Mouse (Mus musculus) Patski (cell line): Measurements from ENCODE around the gene Psma7. TPM values are rescaled to one million over a fixed set of nuclear protein-coding genes. Genes with fewer than 3 reads are reported as not detected.

Experiments
- ATAC-seq: fragments of 100-300 bp; one replicate; pipeline ENCODE4 v1.8.0; 2021
- CTCF ChIA-PET: fragments of 350-600 bp; sonication (Branson Sonifier 250); formaldehyde crosslinking; loops from one replicate; lab custom pipeline; 2022; ENCODE audit warnings: inconsistent platforms; lab: Charles Lee
- POLR2A ChIA-PET: fragments of 350-600 bp; sonication (Branson Sonifier 250); formaldehyde crosslinking; loops from one replicate; lab custom pipeline; 2022; ENCODE audit warnings: antibody characterized with exemption, inconsistent platforms; lab: Charles Lee
- DNase-seq: peaks from one replicate; pipeline ENCODE4 v3.0.0-alpha.2; 2011; ENCODE audit warnings: low read depth, low spot score
- H3K27me3 ChIP-seq: fragments of 371-371 bp; one replicate; pipeline ENCODE4 v1.5.1; 2021
- CTCF ChIP-seq: fragments of 100-300 bp; IDR thresholded peaks from one replicate; pipeline ENCODE4 v1.5.1; 2021
- in situ Hi-C: fragments of 300-500 bp; cut with MboI; formaldehyde crosslinking; loops from 3 replicates; pipeline ENCODE4 v1.11.1; 2018; ENCODE audit warnings: low pct_unique_long_range_greater_than_20kb, mixed read lengths
- polyA plus RNA-seq: library from polyadenylated mRNA; unstranded; gene quantifications from one replicate; pipeline ENCODE4 v1.2.3, GENCODE M21; 2021

The Psma7 gene
- polyA plus RNA-seq, 1 experiment from 2014 or later = 316 TPM

- ATAC-seq = no peak
- in situ Hi-C loops = no loop called here
- no peak for DNase-seq
- ChIA-PET CTCF (interaction anchor here (0.7 kb wide), 1 partner anchor 21 kb away, joined by 3 read pairs; no protein-coding TSS in a partner anchor), POLR2A (no interaction called here)
- H3K27me3 ChIP-seq = no peaks in the 10 kb centered on the region
- no peak for TF ChIP-seq CTCF
Measured at GRCm38 (mm10) chr2:180011370-180011769, 30.9 kb downstream of the Psma7 start.

- in situ Hi-C loops = no loop called here
- no peaks in the 10 kb centered on the region for H3K27me3 ChIP-seq
- no peak for TF ChIP-seq CTCF
- no peak for ATAC-seq
- no peak for DNase-seq
- ChIA-PET CTCF (no interaction called here), POLR2A (no interaction called here)
Measured at GRCm38 (mm10) chr2:180010686-180011085, 31.5 kb downstream of the Psma7 start.

GRCm38 (mm10) chr2:180006352-180007017, 35.7 kb downstream of the Psma7 start:
- no peaks in the 10 kb centered on the region for H3K27me3 ChIP-seq
- ChIA-PET POLR2A (interaction anchor here (1.0 to 1.6 kb wide), 2 partner anchors 9 to 18 kb away, joined by 3 to 4 read pairs; partner anchors contain the start of gene Lsm14b), CTCF (interaction anchor here (0.9 to 1.3 kb wide), 2 partner anchors 9 to 11 kb away, joined by 3 to 4 read pairs; no protein-coding TSS in a partner anchor)
- ATAC-seq = no peak
- no peak for TF ChIP-seq CTCF
- in situ Hi-C loops = no loop called here
- no peak for DNase-seq

DNA sequence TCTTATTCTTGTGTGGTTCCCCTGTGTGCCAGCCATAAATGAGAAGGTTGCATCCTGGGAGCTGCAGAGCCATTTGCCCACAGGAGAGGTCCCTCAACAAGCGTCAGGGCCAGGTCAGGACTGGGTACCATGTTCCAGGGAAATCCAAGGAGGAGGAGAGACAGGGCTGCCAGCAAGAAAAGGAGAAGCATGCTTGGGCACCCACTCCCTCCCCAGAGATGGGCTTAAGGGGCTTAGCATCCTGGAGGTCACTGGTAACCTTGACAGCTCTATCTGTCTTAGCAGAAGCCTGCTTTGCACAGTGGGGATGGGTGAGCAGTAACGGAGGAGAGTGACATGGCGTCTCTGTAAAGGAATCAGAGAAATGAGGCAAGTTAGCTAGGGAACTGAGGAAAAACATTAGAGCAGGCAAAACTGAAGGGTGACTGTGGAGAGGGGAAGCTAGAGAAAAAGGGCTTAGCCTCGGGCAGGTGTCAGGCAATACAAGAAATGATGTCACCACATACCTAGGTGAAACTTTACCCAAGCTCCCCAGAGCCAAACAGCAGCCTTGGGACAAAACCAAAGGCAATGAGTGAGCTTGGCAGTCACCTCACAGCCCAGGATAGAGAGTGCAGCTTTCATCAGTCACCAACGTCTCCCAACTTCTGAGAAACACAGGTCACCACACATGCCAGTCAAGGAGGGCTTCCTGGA, 36.4 kb downstream of the Psma7 start:
- H3K27me3 ChIP-seq = no peaks in the 10 kb centered on the region
- no peak for TF ChIP-seq CTCF
- DNase-seq = no peak
- ATAC-seq = no peak
- in situ Hi-C loops = no loop called here
- CTCF ChIA-PET = interaction anchor here (0.8 to 1.3 kb wide), 3 partner anchors 9 to 21 kb away, joined by 3 to 4 read pairs (median 3); no protein-coding TSS in a partner anchor
- POLR2A ChIA-PET = interaction anchor here (1.0 to 1.6 kb wide), 2 partner anchors 10 to 19 kb away, joined by 3 to 4 read pairs; partner anchors contain the start of gene Lsm14b

DNA sequence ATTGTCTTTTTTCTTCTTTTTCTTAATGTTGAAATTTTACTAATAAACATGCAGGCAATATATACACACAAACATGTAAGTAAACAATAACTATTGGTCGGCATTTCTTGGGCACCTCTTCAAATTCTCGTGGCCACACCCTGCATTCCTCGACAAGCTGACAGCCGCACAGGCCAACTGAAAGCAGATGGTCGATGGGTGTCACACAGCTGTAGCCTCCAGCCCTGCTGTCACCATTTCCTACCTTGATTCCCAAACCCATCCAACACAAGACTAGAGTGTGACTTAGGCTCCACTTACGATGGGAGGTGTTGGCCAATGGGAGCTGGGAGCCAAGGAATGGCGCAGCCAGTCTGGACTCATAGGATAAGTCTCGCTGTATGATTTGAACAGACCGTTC, 40.6 kb downstream of the Psma7 start:
- TF ChIP-seq CTCF = no peak
- H3K27me3 ChIP-seq = no peaks in the 10 kb centered on the region
- DNase-seq (no peak), ATAC-seq (no peak)
- in situ Hi-C loops = no loop called here
- ChIA-PET POLR2A (no interaction called here), CTCF (no interaction called here)

- ChIA-PET POLR2A (no interaction called here), CTCF (interaction anchor here (1.6 kb wide), 1 partner anchor 18 kb away, joined by 4 read pairs; no protein-coding TSS in a partner anchor)
- ATAC-seq = no peak
- in situ Hi-C loops = no loop called here
- peaks cover 12% of the 10 kb centered on the region for H3K27me3 ChIP-seq
- no peak for TF ChIP-seq CTCF
- DNase-seq = no peak
Measured at GRCm38 (mm10) chr2:179998431-179998830, 43.8 kb downstream of the Psma7 start.

DNA sequence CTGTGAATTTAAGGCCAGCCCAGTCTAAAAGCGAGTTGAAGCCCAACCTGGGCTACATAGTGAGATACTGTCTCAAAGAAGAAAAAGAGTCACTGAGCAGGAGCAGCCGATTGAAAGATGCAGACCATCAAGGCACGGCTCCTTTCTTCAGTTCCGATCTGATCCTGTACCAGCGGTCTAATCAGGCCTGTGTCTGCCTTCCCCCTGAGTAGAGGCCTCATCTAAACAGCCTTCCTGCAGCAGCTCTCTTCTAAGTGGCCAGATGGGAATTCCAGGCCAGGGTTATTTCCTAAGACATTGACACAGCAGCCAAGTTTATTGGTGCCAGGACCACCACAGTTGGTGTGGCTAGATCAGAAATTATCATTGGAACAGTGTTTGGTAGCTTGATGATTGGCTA, 49.2 kb downstream of the Psma7 start:
- in situ Hi-C loops = no loop called here
- no peak for DNase-seq
- ChIA-PET CTCF (interaction anchor here (0.7 to 1.1 kb wide), 2 partner anchors 11 to 33 kb away, joined by 3 read pairs; no protein-coding TSS in a partner anchor), POLR2A (no interaction called here)
- peaks cover 12% of the 10 kb centered on the region for H3K27me3 ChIP-seq
- ATAC-seq = no peak
- no peak for TF ChIP-seq CTCF

DNA sequence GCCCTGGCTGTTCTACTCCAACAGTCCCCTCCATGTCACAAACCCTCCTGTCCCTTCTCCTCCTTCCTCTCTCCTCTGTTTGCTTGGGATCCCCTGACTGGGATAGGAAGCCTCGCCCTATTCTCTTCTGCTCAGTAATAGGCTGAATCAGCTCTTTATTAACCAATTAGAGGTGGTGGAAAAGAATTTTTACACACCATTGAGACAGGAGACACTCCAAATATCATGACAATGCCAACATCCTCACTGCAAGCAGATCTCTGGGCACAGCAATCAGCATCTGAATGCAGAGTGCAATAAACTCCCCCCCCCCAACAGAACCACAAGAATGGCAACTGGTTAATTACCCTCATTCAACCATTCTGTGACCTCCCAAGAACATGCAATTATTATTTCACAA, 53.1 kb downstream of the Psma7 start:
- no peaks in the 10 kb centered on the region for H3K27me3 ChIP-seq
- in situ Hi-C loops = no loop called here
- ChIA-PET POLR2A (no interaction called here), CTCF (interaction anchor here (0.6 to 1.7 kb wide), 3 partner anchors 29 to 92 kb away, joined by 3 to 4 read pairs (median 3); no protein-coding TSS in a partner anchor)
- DNase-seq = no peak
- no peak for ATAC-seq
- TF ChIP-seq CTCF = no peak

GRCm38 (mm10) chr2:179986437-179987022, 55.7 kb downstream of the Psma7 start:
- in situ Hi-C loops = no loop called here
- H3K27me3 ChIP-seq = no peaks in the 10 kb centered on the region
- ATAC-seq (no peak), DNase-seq (no peak)
- ChIA-PET POLR2A (no interaction called here), CTCF (no interaction called here)
- no peak for TF ChIP-seq CTCF

Other genes starting within 250 kb of the Psma7 start
- 23.5 TPM for gene Taf4, start 65.8 kb downstream of the Psma7 start, polyA plus RNA-seq
- 51.1 TPM for gene Lsm14b, start 17.4 kb downstream of the Psma7 start, polyA plus RNA-seq
- 8.1 TPM for gene Ss18l1, start 76 bp upstream of the Psma7 start, polyA plus RNA-seq
- gene Mtg2, start 28.2 kb upstream of the Psma7 start, polyA plus RNA-seq = 22.4 TPM
- gene Hrh3, start 62.1 kb upstream of the Psma7 start, polyA plus RNA-seq = 0.08 TPM
- 41.0 TPM for gene Osbpl2, start 76.9 kb upstream of the Psma7 start, polyA plus RNA-seq
- 163 TPM for gene Adrm1, start 129.1 kb upstream of the Psma7 start, polyA plus RNA-seq
- 221 TPM for gene Lama5, start 183.4 kb upstream of the Psma7 start, polyA plus RNA-seq
- gene Rps21, start 214.9 kb upstream of the Psma7 start, polyA plus RNA-seq = 1,364 TPM
- 12.7 TPM for gene Cables2, start 231.1 kb upstream of the Psma7 start, polyA plus RNA-seq
- gene Rbbp8nl, start 247.4 kb upstream of the Psma7 start, polyA plus RNA-seq = not detected